Mouse (Mus musculus): ENCODE data around the gene Dll3. TPM values are rescaled to one million over a fixed set of nuclear protein-coding genes. Genes with fewer than 3 reads are reported as not detected.

The Dll3 gene
- polyA plus RNA-seq, 1 experiment from 2014 or later = 19.2 TPM

DNA sequence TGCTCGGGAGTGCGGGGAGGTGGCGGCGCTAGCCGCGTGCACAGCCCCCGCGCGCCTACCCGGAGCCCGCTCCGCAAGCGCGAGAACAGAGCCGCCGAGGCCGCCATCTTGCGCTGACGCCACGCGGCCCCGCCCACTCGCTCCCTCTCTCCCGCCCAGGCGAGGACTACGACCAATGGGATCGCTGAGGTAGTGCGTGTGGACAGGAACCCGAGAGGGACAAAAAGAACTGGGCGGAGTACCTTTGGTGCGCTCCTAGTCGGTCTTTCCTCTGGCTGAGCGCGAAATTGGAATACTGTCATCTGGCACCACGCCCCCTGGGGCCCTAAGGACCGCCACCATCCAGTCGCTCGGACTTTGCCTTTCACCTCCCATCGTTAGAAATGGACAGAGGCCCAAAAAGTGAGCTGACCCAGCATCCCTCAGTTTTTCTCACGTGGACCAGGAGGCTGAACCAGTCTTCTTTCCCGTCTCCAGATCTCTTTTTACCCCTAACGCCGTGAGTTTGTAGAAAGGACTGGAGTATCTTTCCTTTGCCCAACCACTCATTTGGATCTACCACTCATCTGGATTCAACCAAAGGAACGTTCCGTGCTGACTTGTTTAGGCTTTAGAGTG is 10.0 kb upstream of the Dll3 start, which contains the start of gene Timm50:
TSS of gene Timm50 (minus strand) at position 147 of the 618 bp plus-strand sequence.
- peak within 1 kb of the TSS; percentile 93 for H3K4me3 ChIP-seq (ENCODE audit: low read length)
- no peaks in the 10 kb centered on the region for H3K27me3 ChIP-seq (replicated peaks; ENCODE audit: control insufficient read depth, insufficient read depth, low read length)
- peak; percentile 97 for ATAC-seq
- H3K9me3 ChIP-seq (ENCODE audit: control insufficient read depth, low read length) = no peaks in the 10 kb centered on the region
- WGBS = under 1% methylated on average over 42 of the region's 45 CpGs
- peaks cover 8% of the 10 kb centered on the region for H3K4me1 ChIP-seq (ENCODE audit: control insufficient read depth, insufficient read depth, low read depth, low read length)
- H3K27ac ChIP-seq (ENCODE audit: low read depth, low read length) = peak within 1 kb of the TSS; percentile 80
- H3K9ac ChIP-seq (ENCODE audit: low read depth, low read length) = peak within 1 kb of the TSS; percentile 93
- H3K4me2 ChIP-seq (ENCODE audit: low read length) = peak within 1 kb of the TSS; percentile 94
- peaks cover 36% of the 10 kb centered on the region for H3K36me3 ChIP-seq (ENCODE audit: control insufficient read depth, insufficient read depth, low read length)

DNA sequence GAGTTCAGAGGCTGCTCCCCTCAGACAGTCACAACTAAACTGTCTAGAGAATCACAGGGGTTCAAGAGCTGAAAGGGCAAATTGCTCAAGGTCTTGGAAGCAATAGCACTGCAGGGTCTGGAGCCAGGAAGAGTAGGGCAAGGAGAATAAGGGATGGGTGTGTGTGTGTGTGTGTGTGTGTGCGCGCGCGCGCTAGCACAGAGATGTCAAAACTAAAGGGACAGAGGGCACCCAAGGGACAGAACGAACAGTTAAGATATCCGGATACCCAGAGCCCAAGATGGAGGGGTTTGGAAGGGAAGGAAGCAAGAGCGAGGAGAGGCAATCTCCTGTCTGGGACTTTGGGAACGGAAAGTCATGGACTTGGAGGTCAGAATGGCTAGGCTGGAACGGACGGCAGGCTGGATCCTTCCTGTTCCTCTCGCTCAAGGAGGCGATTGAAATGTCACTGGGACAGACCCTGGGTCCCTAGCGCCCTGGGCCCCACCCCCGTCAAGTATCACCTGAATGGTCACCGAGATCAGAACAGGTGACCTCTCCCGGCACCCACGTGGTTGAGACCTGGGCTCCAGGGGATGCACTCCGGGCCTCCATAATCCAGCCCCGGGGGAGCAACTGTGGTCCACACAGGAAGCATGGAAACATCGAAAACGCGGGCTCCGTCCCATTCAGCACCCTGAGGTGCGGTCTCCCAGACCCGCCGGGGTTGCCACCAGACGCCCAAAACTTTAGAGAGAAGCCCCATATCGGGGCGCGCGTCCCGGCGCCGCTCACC is 9.3 kb upstream of the Dll3 start:
- peaks cover 37% of the 10 kb centered on the region for H3K36me3 ChIP-seq (ENCODE audit: control insufficient read depth, insufficient read depth, low read length)
- no peaks in the 10 kb centered on the region for H3K27me3 ChIP-seq (replicated peaks; ENCODE audit: control insufficient read depth, insufficient read depth, low read length)
- ATAC-seq = peak; percentile 67; the same call in 1 of the 2 replicates
- H3K9me3 ChIP-seq (ENCODE audit: control insufficient read depth, low read length) = no peaks in the 10 kb centered on the region
- peak overlapping the region; percentile 80 for H3K27ac ChIP-seq (ENCODE audit: low read depth, low read length)
- peak overlapping the region; percentile 93 for H3K4me3 ChIP-seq (ENCODE audit: low read length)
- H3K9ac ChIP-seq (ENCODE audit: low read depth, low read length) = peak overlapping the region; percentile 93
- H3K4me1 ChIP-seq (ENCODE audit: control insufficient read depth, insufficient read depth, low read depth, low read length) = peaks cover 8% of the 10 kb centered on the region
- peak overlapping the region; percentile 94 for H3K4me2 ChIP-seq (ENCODE audit: low read length)
- 6% methylated on average over 35 of the region's 35 CpGs for WGBS

DNA sequence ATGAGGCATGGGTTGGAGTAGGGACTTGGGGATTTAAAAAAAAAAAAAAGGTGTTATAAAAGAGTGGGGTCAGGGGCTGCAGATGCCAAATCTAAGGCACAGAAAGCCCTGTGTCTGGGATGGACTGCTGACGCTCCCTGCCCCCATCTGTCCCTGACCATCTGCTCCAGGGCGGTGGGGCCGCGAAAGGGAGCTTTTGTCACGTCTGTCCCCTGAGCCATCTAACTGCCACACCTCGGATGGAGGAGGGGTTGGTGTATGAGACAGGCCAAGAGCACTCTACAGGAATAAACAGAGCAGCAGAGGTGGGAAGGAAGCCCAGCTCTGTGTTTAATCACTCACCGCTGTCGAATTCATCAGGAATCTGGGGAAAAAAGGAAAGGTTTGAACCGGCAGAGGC is 7.7 kb upstream of the Dll3 start:
- Histone ChIP-seq H3K27ac (ENCODE audit: low read depth, low read length) (no peak overlapping the region), H3K9me3 (ENCODE audit: control insufficient read depth, low read length) (no peaks in the 10 kb centered on the region), H3K4me2 (ENCODE audit: low read length) (no peak overlapping the region), H3K4me3 (ENCODE audit: low read length) (no peak overlapping the region), H3K4me1 (ENCODE audit: control insufficient read depth, insufficient read depth, low read depth, low read length) (peaks cover 8% of the 10 kb centered on the region), H3K27me3 (replicated peaks; ENCODE audit: control insufficient read depth, insufficient read depth, low read length) (no peaks in the 10 kb centered on the region), H3K9ac (ENCODE audit: low read depth, low read length) (no peak overlapping the region), H3K36me3 (ENCODE audit: control insufficient read depth, insufficient read depth, low read length) (peaks cover 36% of the 10 kb centered on the region)
- no peak for ATAC-seq
- 44% methylated on average over 9 of the region's 9 CpGs for WGBS

DNA sequence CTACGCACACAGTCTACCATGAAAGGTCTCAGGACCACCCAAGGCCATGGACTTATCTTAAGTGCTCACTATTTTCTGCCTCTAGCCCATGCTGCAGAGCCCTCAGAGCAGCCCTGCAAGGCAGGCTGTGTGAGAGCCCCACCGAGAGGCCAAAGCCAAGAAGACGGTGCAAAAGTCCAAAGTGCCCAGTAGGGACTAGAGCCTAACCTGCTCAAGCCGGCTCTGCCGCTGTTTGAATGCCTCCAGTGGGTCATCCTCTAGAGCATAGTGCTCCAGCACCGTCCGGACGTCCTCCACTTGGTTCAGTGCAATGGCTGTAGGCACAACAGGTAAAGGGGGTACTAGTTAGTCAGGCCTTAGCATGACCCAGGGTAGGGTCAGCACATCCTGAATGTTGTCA is 4.2 kb upstream of the Dll3 start:
- no peaks in the 10 kb centered on the region for H3K27me3 ChIP-seq (replicated peaks; ENCODE audit: control insufficient read depth, insufficient read depth, low read length)
- H3K9me3 ChIP-seq (ENCODE audit: control insufficient read depth, low read length) = no peaks in the 10 kb centered on the region
- ATAC-seq = no peak
- no peak overlapping the region for H3K27ac ChIP-seq (ENCODE audit: low read depth, low read length)
- no peak overlapping the region for H3K4me3 ChIP-seq (ENCODE audit: low read length)
- H3K4me1 ChIP-seq (ENCODE audit: control insufficient read depth, insufficient read depth, low read depth, low read length) = peaks cover 19% of the 10 kb centered on the region
- H3K9ac ChIP-seq (ENCODE audit: low read depth, low read length) = no peak overlapping the region
- 90% methylated on average over 8 of the region's 8 CpGs for WGBS
- H3K36me3 ChIP-seq (ENCODE audit: control insufficient read depth, insufficient read depth, low read length) = peaks cover 35% of the 10 kb centered on the region
- no peak overlapping the region for H3K4me2 ChIP-seq (ENCODE audit: low read length)

DNA sequence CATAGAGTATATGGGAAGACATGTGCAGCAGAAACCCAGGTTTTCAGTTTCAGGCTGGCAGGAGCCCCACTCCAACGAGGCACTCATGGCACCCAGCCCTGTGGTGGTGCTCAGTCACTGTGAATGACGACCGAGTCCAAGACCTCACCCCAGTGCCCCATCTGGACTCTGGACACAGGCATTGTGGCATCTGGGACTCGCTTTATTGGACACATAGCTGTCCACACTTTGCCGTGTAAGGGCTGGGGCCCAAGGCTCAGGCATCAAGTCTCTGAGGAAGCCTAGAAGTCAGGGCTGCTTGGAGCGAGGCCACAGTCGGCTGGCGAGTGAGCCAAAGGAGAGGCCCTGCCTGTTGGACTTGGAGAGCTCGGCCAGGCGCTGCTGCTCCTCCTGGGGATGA is 3.6 kb upstream of the Dll3 start:
- H3K9ac ChIP-seq (ENCODE audit: low read depth, low read length) = no peak overlapping the region
- peaks cover 35% of the 10 kb centered on the region for H3K36me3 ChIP-seq (ENCODE audit: control insufficient read depth, insufficient read depth, low read length)
- no peaks in the 10 kb centered on the region for H3K9me3 ChIP-seq (ENCODE audit: control insufficient read depth, low read length)
- no peak for ATAC-seq
- H3K4me3 ChIP-seq (ENCODE audit: low read length) = no peak overlapping the region
- H3K4me1 ChIP-seq (ENCODE audit: control insufficient read depth, insufficient read depth, low read depth, low read length) = peaks cover 15% of the 10 kb centered on the region
- no peak overlapping the region for H3K27ac ChIP-seq (ENCODE audit: low read depth, low read length)
- H3K4me2 ChIP-seq (ENCODE audit: low read length) = no peak overlapping the region
- no peaks in the 10 kb centered on the region for H3K27me3 ChIP-seq (replicated peaks; ENCODE audit: control insufficient read depth, insufficient read depth, low read length)
- 76% methylated on average over 10 of the region's 10 CpGs for WGBS

DNA sequence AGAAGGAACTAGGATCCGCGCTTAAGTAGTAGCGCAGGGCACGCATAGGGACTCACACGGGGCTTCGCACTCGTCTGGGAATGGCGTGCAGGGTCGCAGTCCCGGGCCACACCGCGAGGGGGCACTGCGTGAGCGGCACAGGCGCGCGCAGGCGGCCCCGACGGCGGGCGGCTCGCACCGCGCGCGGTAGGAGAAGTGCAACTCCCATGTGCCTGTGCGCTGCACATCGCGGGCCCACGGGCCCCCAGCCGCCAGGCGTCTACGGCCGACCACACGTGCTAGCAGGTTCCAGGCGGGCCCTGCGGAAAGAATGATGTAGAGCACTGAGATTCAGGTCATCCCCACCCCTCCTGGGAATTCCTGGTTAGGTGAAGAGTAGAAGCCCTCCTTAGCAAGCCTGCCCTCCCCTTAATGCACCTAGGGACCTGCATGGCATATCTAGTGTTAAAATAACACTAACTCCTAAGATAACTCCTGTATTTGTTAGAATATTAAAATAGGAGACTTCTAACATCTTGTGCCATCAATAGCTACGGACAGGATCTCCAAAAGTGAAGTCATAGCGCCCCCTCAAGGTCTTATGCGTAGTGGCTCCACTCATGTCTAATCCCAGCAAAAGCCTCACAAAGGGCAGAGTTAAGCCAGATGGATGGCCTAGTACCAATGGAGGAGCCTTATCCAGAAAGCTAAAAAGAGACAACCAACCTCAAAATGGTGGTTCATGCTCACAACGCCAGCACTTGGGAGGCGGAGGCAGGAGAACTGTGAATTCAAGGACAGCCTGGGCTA is 3.0 kb downstream of the Dll3 start:
- peak overlapping the region; percentile 52 for H3K9ac ChIP-seq (ENCODE audit: low read depth, low read length)
- H3K4me2 ChIP-seq (ENCODE audit: low read length) = peak overlapping the region; percentile 56
- peak overlapping the region; percentile 24; the same call in 1 of the 2 replicates for H3K4me3 ChIP-seq (ENCODE audit: low read length)
- no peaks in the 10 kb centered on the region for H3K36me3 ChIP-seq (ENCODE audit: control insufficient read depth, insufficient read depth, low read length)
- WGBS = 5% methylated on average over 42 of the region's 43 CpGs
- ATAC-seq = peak; percentile 34
- peaks cover 20% of the 10 kb centered on the region for H3K4me1 ChIP-seq (ENCODE audit: control insufficient read depth, insufficient read depth, low read depth, low read length)
- no peaks in the 10 kb centered on the region for H3K9me3 ChIP-seq (ENCODE audit: control insufficient read depth, low read length)
- peaks cover 3% of the 10 kb centered on the region; the same call in 1 of the 2 replicates for H3K27me3 ChIP-seq (replicated peaks; ENCODE audit: control insufficient read depth, insufficient read depth, low read length)
- H3K27ac ChIP-seq (ENCODE audit: low read depth, low read length) = no peak overlapping the region

DNA sequence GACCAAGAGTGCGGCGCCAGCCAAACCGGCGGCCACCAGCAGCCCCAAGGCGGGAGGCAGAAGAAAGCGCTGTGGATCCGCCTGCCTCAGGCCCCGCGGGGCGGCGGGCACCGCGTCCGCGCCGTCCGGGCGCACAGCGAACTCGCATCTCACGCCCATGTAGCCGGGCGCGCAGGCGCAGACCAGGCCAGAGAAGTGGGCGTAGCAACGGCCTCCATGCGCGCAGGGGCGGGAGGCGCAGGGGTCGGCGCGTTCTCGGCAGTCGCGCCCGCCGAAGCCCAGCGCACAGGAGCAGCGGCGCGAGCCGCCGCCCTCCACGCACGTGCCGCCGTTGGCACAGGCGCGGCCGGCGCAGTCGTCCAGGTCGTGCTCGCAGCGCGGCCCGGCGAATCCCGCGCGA is 7.6 kb downstream of the Dll3 start:
- H3K9ac ChIP-seq (ENCODE audit: low read depth, low read length) = peak overlapping the region; percentile 71
- H3K36me3 ChIP-seq (ENCODE audit: control insufficient read depth, insufficient read depth, low read length) = no peaks in the 10 kb centered on the region
- peaks cover 18% of the 10 kb centered on the region for H3K4me1 ChIP-seq (ENCODE audit: control insufficient read depth, insufficient read depth, low read depth, low read length)
- peaks cover 16% of the 10 kb centered on the region for H3K27me3 ChIP-seq (replicated peaks; ENCODE audit: control insufficient read depth, insufficient read depth, low read length)
- WGBS = 2% methylated on average over 62 of the region's 63 CpGs
- H3K4me3 ChIP-seq (ENCODE audit: low read length) = peak overlapping the region; percentile 62
- ATAC-seq = peak; percentile 82
- H3K4me2 ChIP-seq (ENCODE audit: low read length) = peak overlapping the region; percentile 82
- H3K27ac ChIP-seq (ENCODE audit: low read depth, low read length) = no peak overlapping the region
- no peaks in the 10 kb centered on the region for H3K9me3 ChIP-seq (ENCODE audit: control insufficient read depth, low read length)

DNA sequence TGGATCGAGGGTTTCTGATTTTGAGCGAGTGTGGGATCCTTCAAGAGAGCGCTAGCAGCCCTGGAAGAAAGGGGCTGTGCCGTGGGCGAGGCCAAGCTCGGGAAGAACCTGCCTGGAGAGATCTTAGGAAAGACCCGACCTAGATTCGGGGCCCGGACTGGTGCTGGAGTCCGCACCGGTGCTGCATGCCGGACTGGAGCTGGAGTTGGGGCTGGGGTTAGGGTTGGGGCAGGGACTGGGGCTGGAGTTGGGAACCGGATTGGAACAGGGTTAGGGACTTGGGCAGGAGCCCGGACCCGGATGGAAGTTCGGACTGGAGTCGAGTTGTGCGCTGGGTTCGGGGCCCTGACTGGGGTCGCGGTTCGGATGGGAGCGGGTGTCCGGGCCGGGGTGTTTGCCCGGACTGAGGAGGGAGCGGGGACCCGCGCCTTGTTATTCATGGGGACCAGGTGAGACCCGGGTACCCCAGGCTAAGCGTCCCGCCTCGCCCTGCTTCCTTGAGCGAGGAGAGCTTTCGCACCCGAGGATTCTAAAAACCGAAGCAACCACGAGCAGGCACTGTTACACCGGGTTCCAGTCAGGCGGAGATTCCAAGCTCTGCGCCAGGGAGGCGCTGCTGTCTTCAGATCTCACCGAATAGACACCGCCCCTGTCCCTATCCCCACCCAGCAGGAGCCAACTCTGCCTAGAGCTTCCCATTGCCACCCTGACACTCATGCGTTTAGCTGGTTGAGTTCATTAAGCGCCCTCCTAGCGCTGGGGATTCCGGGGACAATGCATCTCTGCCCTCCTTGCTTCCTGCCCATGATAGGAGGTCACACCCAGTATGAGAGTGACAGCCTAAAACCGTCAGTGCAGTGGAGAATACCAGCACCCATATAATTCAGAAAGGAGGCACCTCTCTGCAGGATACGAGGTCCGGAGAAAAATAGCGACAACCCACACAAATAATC is 11.1 kb downstream of the Dll3 start, which contains the start of gene Selenov:
TSS of gene Selenov (minus strand) at position 549 of the 953 bp plus-strand sequence.
- H3K4me2 ChIP-seq (ENCODE audit: low read length) = peak within 1 kb of the TSS; percentile 53
- under 1% methylated on average over 48 of the region's 52 CpGs for WGBS
- ATAC-seq = no peak
- peak within 1 kb of the TSS; percentile 59 for H3K9ac ChIP-seq (ENCODE audit: low read depth, low read length)
- H3K9me3 ChIP-seq (ENCODE audit: control insufficient read depth, low read length) = no peaks in the 10 kb centered on the region
- H3K4me1 ChIP-seq (ENCODE audit: control insufficient read depth, insufficient read depth, low read depth, low read length) = peaks cover 11% of the 10 kb centered on the region
- no peaks in the 10 kb centered on the region for H3K36me3 ChIP-seq (ENCODE audit: control insufficient read depth, insufficient read depth, low read length)
- peak within 1 kb of the TSS; percentile 36 for H3K4me3 ChIP-seq (ENCODE audit: low read length)
- no peak within 1 kb of the TSS for H3K27ac ChIP-seq (ENCODE audit: low read depth, low read length)
- H3K27me3 ChIP-seq (replicated peaks; ENCODE audit: control insufficient read depth, insufficient read depth, low read length) = peaks cover 21% of the 10 kb centered on the region

Data from hindbrain, embryonic 16.5 days (tissue).